Comparison of ENCODE assay signal across 8 mouse cellular contexts in the genomic region with DNA sequence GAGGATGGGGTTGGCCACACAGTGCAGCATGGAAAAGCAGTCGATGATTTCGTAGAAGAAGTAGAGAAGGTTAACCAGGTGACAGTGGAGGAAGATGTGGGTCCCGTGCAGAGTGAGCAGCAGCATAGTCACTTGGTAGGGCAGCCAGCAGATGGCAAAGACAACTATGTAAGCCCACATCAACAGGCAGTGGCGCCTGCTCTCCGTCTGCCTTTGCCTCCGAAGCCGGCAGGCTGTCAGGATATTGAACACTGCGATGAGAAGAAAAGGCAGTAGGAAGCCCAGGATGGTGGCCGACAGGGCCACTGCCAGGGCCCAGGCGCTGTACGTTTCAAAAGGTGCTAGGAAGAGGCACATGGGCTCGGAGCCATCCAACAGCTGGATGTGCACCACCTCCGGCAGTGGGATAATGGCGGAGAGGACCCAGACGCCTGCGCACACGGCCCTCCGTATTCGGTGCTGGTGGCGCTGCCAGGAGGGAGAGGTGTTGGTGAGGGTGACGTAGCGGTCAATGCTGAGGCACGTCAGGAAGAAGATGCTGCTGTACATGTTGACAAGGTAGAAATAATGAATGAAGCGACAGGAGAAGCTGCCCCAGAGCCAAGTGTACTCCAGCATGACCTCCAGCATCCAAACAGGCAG. TPM values are rescaled to one million over a fixed set of nuclear protein-coding genes. Genes with fewer than 3 reads are reported as not detected.
A peak's percentile ranks its signal among the peaks of the same experiment; 100 is the strongest.
DNase-seq lines count a peak whose midpoint lies in the region; ATAC-seq lines count a peak whose summit lies in the region.

No protein-coding gene starts in this region.

- H3K27ac ChIP-seq in kidney, embryonic 16.5 days (ENCODE audit: low read length), result peak overlapping the region; percentile 81
- H3K27ac ChIP-seq in embryonic facial prominence, embryonic 11.5 days (replicated peaks; ENCODE audit: low read depth, low read length), result no peak overlapping the region
- 0 out of 2 replicates have a peak overlapping the region, but pooled peaks have one; percentile 4 for H3K27ac ChIP-seq in hindbrain, embryonic 10.5 days
- H3K27ac ChIP-seq in midbrain, embryonic 12.5 days (replicated peaks), result no peak overlapping the region

- H3K4me2 ChIP-seq in kidney, embryonic 16.5 days (replicated peaks; ENCODE audit: low read depth, low read length), result peak overlapping the region; percentile 40
- peak overlapping the region; percentile 6; the same call in 1 of the 2 replicates for H3K4me2 ChIP-seq in embryonic facial prominence, embryonic 11.5 days (ENCODE audit: low read depth, low read length)
- H3K4me2 ChIP-seq in midbrain, embryonic 12.5 days (replicated peaks), result peak overlapping the region; percentile 38

- peaks cover 19% of the 10 kb centered on the region for H3K36me3 ChIP-seq in kidney, embryonic 16.5 days (ENCODE audit: insufficient read depth, low read length)
- peaks cover 9% of the 10 kb centered on the region for H3K36me3 ChIP-seq in embryonic facial prominence, embryonic 11.5 days (replicated peaks; ENCODE audit: control insufficient read depth, insufficient read depth, low read depth, low read length)
- H3K36me3 ChIP-seq in hindbrain, embryonic 10.5 days, result peaks cover 36% of the 10 kb centered on the region
- H3K36me3 ChIP-seq in midbrain, embryonic 12.5 days, result peaks cover 31% of the 10 kb centered on the region

- DNase-seq in kidney, adult 8-10 months, result no peak
- DNase-seq in embryonic facial prominence, embryonic 11.5 days (ENCODE audit: low spot score), result no peak
- DNase-seq in hindbrain, embryonic 10.5 days (ENCODE audit: low spot score), result no peak
- no peak for DNase-seq in urinary bladder, postnatal 4 days (ENCODE audit: low spot score in 2 of 2)
- no peak for DNase-seq in adrenal gland, postnatal 4 days (ENCODE audit: low spot score in 2 of 2)
- no peak for DNase-seq in spleen, adult 12 weeks (ENCODE audit: low spot score)

- H3K4me3 ChIP-seq in kidney, embryonic 16.5 days (ENCODE audit: low read length), result peak overlapping the region; percentile 35
- no peak overlapping the region for H3K4me3 ChIP-seq in embryonic facial prominence, embryonic 11.5 days (ENCODE audit: low read depth, low read length)
- peak overlapping the region; percentile 33; the same call in 1 of the 2 replicates for H3K4me3 ChIP-seq in hindbrain, embryonic 10.5 days
- peak overlapping the region; percentile 27 for H3K4me3 ChIP-seq in midbrain, embryonic 12.5 days

- ATAC-seq in kidney, embryonic 16.5 days (ENCODE audit: low FRiP score, low TSS enrichment), result no peak
- ATAC-seq in embryonic facial prominence, embryonic 11.5 days (replicated peaks; ENCODE audit: insufficient number of reproducible peaks, low FRiP score, low TSS enrichment, low read depth), result no peak
- no peak for ATAC-seq in midbrain, embryonic 12.5 days (ENCODE audit: low FRiP score, low read depth)

- WGBS in kidney, embryonic 16.5 days, result 54% methylated on average over 24 of the region's 24 CpGs
- 54% methylated on average over 24 of the region's 24 CpGs for WGBS in embryonic facial prominence, embryonic 11.5 days
- WGBS in hindbrain, embryonic 10.5 days, result 46% methylated on average over 24 of the region's 24 CpGs
- 54% methylated on average over 24 of the region's 24 CpGs for WGBS in midbrain, embryonic 12.5 days

- no peaks in the 10 kb centered on the region for H3K9me3 ChIP-seq in kidney, embryonic 16.5 days (ENCODE audit: low read length)
- no peaks in the 10 kb centered on the region for H3K9me3 ChIP-seq in embryonic facial prominence, embryonic 11.5 days (replicated peaks; ENCODE audit: control insufficient read depth, low read length)
- no peaks in the 10 kb centered on the region for H3K9me3 ChIP-seq in hindbrain, embryonic 10.5 days
- no peaks in the 10 kb centered on the region for H3K9me3 ChIP-seq in midbrain, embryonic 12.5 days

- H3K4me1 ChIP-seq in kidney, embryonic 16.5 days (ENCODE audit: insufficient read depth, low read length), result peaks cover 46% of the 10 kb centered on the region
- H3K4me1 ChIP-seq in embryonic facial prominence, embryonic 11.5 days (ENCODE audit: control insufficient read depth, insufficient read depth, low read length), result no peaks in the 10 kb centered on the region
- H3K4me1 ChIP-seq in hindbrain, embryonic 10.5 days (replicated peaks), result peaks cover 22% of the 10 kb centered on the region
- peaks cover 8% of the 10 kb centered on the region; the same call in 1 of the 2 replicates for H3K4me1 ChIP-seq in midbrain, embryonic 12.5 days

- no peaks in the 10 kb centered on the region for H3K27me3 ChIP-seq in kidney, embryonic 16.5 days (ENCODE audit: insufficient read depth, low read length)
- no peaks in the 10 kb centered on the region for H3K27me3 ChIP-seq in embryonic facial prominence, embryonic 11.5 days (ENCODE audit: control insufficient read depth, insufficient read depth, low read length)
- no peaks in the 10 kb centered on the region for H3K27me3 ChIP-seq in hindbrain, embryonic 10.5 days (ENCODE audit: insufficient read depth, poor library complexity, severe bottlenecking)
- no peaks in the 10 kb centered on the region for H3K27me3 ChIP-seq in midbrain, embryonic 12.5 days

- H3K9ac ChIP-seq in kidney, embryonic 16.5 days (replicated peaks; ENCODE audit: low read length), result peak overlapping the region; percentile 12
- no peak overlapping the region; the same call in 1 of the 2 replicates for H3K9ac ChIP-seq in embryonic facial prominence, embryonic 11.5 days (replicated peaks; ENCODE audit: low read length)
- H3K9ac ChIP-seq in midbrain, embryonic 12.5 days (replicated peaks), result no peak overlapping the region

RNA-seq across cellular contexts. Expression of a gene that starts 1.3 kb away (rescaled TPM):
- 10.7 and 11.9 TPM in 2 replicates for polyA plus RNA-seq in kidney, embryonic 16.5 days (2015; fragmentation: Nextera tagmentation; extraction: Ambion mirVana)
- polyA plus RNA-seq in embryonic facial prominence, embryonic 11.5 days (2014; fragmentation: Nextera tagmentation; extraction: Ambion mirVana), result 0.28 and 0.45 TPM in 2 replicates
- 0.43 and 0.52 TPM in 2 replicates for polyA plus RNA-seq in hindbrain, embryonic 10.5 days (2016; fragmentation: Nextera tagmentation; extraction: Ambion mirVana)
- polyA plus RNA-seq in midbrain, embryonic 12.5 days (2016; fragmentation: Nextera tagmentation; extraction: Ambion mirVana), result 0.41 and 0.46 TPM in 2 replicates
- total RNA-seq in adrenal gland, postnatal 4 days (2021), result 10 to 100 TPM; 13.7 to 17.4 TPM

RNA-seq across cellular contexts. Expression of a gene that starts 9.3 kb away (rescaled TPM):
- polyA plus RNA-seq in kidney, embryonic 16.5 days (2015; fragmentation: Nextera tagmentation; extraction: Ambion mirVana), result 0.22 and 0.23 TPM in 2 replicates
- not detected in 2 replicates for polyA plus RNA-seq in embryonic facial prominence, embryonic 11.5 days (2014; fragmentation: Nextera tagmentation; extraction: Ambion mirVana)
- polyA plus RNA-seq in hindbrain, embryonic 10.5 days (2016; fragmentation: Nextera tagmentation; extraction: Ambion mirVana), result not detected in 2 replicates
- polyA plus RNA-seq in midbrain, embryonic 12.5 days (2016; fragmentation: Nextera tagmentation; extraction: Ambion mirVana), result 0.06 TPM in 1 of 2 replicates, not detected in the other
- 1 to 10 TPM; 1.3 to 1.9 TPM for total RNA-seq in adrenal gland, postnatal 4 days (2021)

RNA-seq across cellular contexts. Expression of a gene that starts 9.3 kb away (rescaled TPM):
- 0.42 and 0.72 TPM in 2 replicates for polyA plus RNA-seq in kidney, embryonic 16.5 days (2015; fragmentation: Nextera tagmentation; extraction: Ambion mirVana)
- polyA plus RNA-seq in embryonic facial prominence, embryonic 11.5 days (2014; fragmentation: Nextera tagmentation; extraction: Ambion mirVana), result not detected in 2 replicates
- 0.11 TPM in 1 of 2 replicates, not detected in the other for polyA plus RNA-seq in hindbrain, embryonic 10.5 days (2016; fragmentation: Nextera tagmentation; extraction: Ambion mirVana)
- polyA plus RNA-seq in midbrain, embryonic 12.5 days (2016; fragmentation: Nextera tagmentation; extraction: Ambion mirVana), result 0.09 TPM in 1 of 2 replicates, not detected in the other
- 1 to 10 TPM; 2.3 to 2.5 TPM for total RNA-seq in adrenal gland, postnatal 4 days (2021)

RNA-seq across cellular contexts. Expression of a gene that starts 10.9 kb away (rescaled TPM):
- polyA plus RNA-seq in kidney, embryonic 16.5 days (2015; fragmentation: Nextera tagmentation; extraction: Ambion mirVana), result 4.0 and 4.1 TPM in 2 replicates
- polyA plus RNA-seq in embryonic facial prominence, embryonic 11.5 days (2014; fragmentation: Nextera tagmentation; extraction: Ambion mirVana), result 6.5 and 7.4 TPM in 2 replicates
- 4.4 and 4.7 TPM in 2 replicates for polyA plus RNA-seq in hindbrain, embryonic 10.5 days (2016; fragmentation: Nextera tagmentation; extraction: Ambion mirVana)
- polyA plus RNA-seq in midbrain, embryonic 12.5 days (2016; fragmentation: Nextera tagmentation; extraction: Ambion mirVana), result 6.1 and 6.2 TPM in 2 replicates
- 10 to 100 TPM; 16.2 to 17.4 TPM for total RNA-seq in adrenal gland, postnatal 4 days (2021)

RNA-seq across cellular contexts. Expression of a gene that starts 25.9 kb away (rescaled TPM):
- not detected in 2 replicates for polyA plus RNA-seq in kidney, embryonic 16.5 days (2015; fragmentation: Nextera tagmentation; extraction: Ambion mirVana)
- polyA plus RNA-seq in embryonic facial prominence, embryonic 11.5 days (2014; fragmentation: Nextera tagmentation; extraction: Ambion mirVana), result not detected in 2 replicates
- not detected in 2 replicates for polyA plus RNA-seq in hindbrain, embryonic 10.5 days (2016; fragmentation: Nextera tagmentation; extraction: Ambion mirVana)
- 0.16 TPM in 1 of 2 replicates, not detected in the other for polyA plus RNA-seq in midbrain, embryonic 12.5 days (2016; fragmentation: Nextera tagmentation; extraction: Ambion mirVana)
- 1 to 10 TPM in 1 of 2 experiments, not detected in 1; 4.3 TPM for total RNA-seq in adrenal gland, postnatal 4 days (2021)

Comparison
In these comparisons a context has a peak if more than half of its experiments do, and no peak if none do; other contexts are left out.
1. H3K27ac ChIP-seq: peak in kidney, embryonic 16.5 days (single experiment) and hindbrain, embryonic 10.5 days (single experiment); none in embryonic facial prominence, embryonic 11.5 days (single experiment) and midbrain, embryonic 12.5 days (single experiment).
2. Peak in every context shown above with its lines, with median percentiles within 50 percentile points of each other: H3K4me2 ChIP-seq.